Mouse (Mus musculus): ENCODE data around the gene Nucb1.
A peak's percentile ranks its signal among the peaks of the same experiment; 100 is the strongest.
"Not testable (repeated sequence)": the region's sequence is repeated elsewhere in the genome, so short reads cannot be mapped to it uniquely, and the experiment has no call there.

Nucb1 gene

GRCm38 (mm10) chr7:45488293-45489204, 21.7 kb downstream of the Nucb1 start, which contains the start of gene Dhdh:
Dhdh (minus strand) TSS chr7:45488805.
- DNase-seq (ENCODE audit: low spot score) = no peak

GRCm38 (mm10) chr7:45487861-45488292, 22.3 kb downstream of the Nucb1 start:
- no peak for DNase-seq (ENCODE audit: low spot score)

- DNase-seq (ENCODE audit: low spot score) = no peak
These were observed 23.3 kb downstream of the Nucb1 start, which contains the start of gene Gm45808 for GRCm38 (mm10) chr7:45486761-45487415. Gm45808 (minus strand) TSS chr7:45486811.

- DNase-seq (ENCODE audit: low spot score) = no peak
These were observed 24.0 kb downstream of the Nucb1 start for GRCm38 (mm10) chr7:45486158-45486557.

GRCm38 (mm10) chr7:45484985-45485384, 25.2 kb downstream of the Nucb1 start:
- not testable (repeated sequence) for DNase-seq (ENCODE audit: low spot score)

- no peak for DNase-seq (ENCODE audit: low spot score)
These were observed 28.0 kb downstream of the Nucb1 start for GRCm38 (mm10) chr7:45482166-45482565.

- DNase-seq (ENCODE audit: low spot score) = peak; percentile 69
These were observed 28.8 kb downstream of the Nucb1 start, which contains the start of gene Tulp2 for GRCm38 (mm10) chr7:45481374-45481927. Tulp2 (plus strand) TSS chr7:45481877.

GRCm38 (mm10) chr7:45480310-45480709, 29.9 kb downstream of the Nucb1 start:
- DNase-seq (ENCODE audit: low spot score) = not testable (repeated sequence)

GRCm38 (mm10) chr7:45478774-45479173, 31.4 kb downstream of the Nucb1 start:
- no peak for DNase-seq (ENCODE audit: low spot score)

- peak; percentile 80 for DNase-seq (ENCODE audit: low spot score)
These were observed 33.2 kb downstream of the Nucb1 start for GRCm38 (mm10) chr7:45477003-45477402.

- DNase-seq (ENCODE audit: low spot score) = no peak
These were observed 33.8 kb downstream of the Nucb1 start for GRCm38 (mm10) chr7:45476453-45476852.

- peak; percentile 79 for DNase-seq (ENCODE audit: low spot score)
These were observed 34.8 kb downstream of the Nucb1 start for GRCm38 (mm10) chr7:45475291-45475969.

GRCm38 (mm10) chr7:45470869-45471268, 39.3 kb downstream of the Nucb1 start:
- DNase-seq (ENCODE audit: low spot score) = peak; percentile 74

- no peak for DNase-seq (ENCODE audit: low spot score)
These were observed 43.0 kb downstream of the Nucb1 start for GRCm38 (mm10) chr7:45467090-45467670.

- DNase-seq (ENCODE audit: low spot score) = peak; percentile 96
These were observed 43.7 kb downstream of the Nucb1 start, which contains the start of gene Bax for GRCm38 (mm10) chr7:45466283-45467089. Bax (minus strand) TSS chr7:45466898.

GRCm38 (mm10) chr7:45465549-45465948, 44.7 kb downstream of the Nucb1 start:
- DNase-seq (ENCODE audit: low spot score) = peak; percentile 54

GRCm38 (mm10) chr7:45465112-45465511, 45.1 kb downstream of the Nucb1 start:
- DNase-seq (ENCODE audit: low spot score) = no peak

GRCm38 (mm10) chr7:45463987-45464778, 46.0 kb downstream of the Nucb1 start:
- no peak for DNase-seq (ENCODE audit: low spot score)

- DNase-seq (ENCODE audit: low spot score) = not testable (repeated sequence)
These were observed 47.3 kb downstream of the Nucb1 start for GRCm38 (mm10) chr7:45462868-45463267.

GRCm38 (mm10) chr7:45462325-45462724, 47.9 kb downstream of the Nucb1 start:
- DNase-seq (ENCODE audit: low spot score) = no peak

Measured in MN1 (cell line).